In genomic region chr17:86166051-86166566, GRCm38 (mm10) we compare ENCODE assay signal across 8 mouse cellular contexts. TPM values are rescaled to one million over a fixed set of nuclear protein-coding genes. Genes with fewer than 3 reads are reported as not detected.
DNase-seq lines count a peak whose midpoint lies in the region; ATAC-seq and TF ChIP-seq lines count a peak whose summit lies in the region.

No protein-coding gene starts in this region.

- no peak for TF ChIP-seq EP300 in MEL (IDR thresholded peaks at IDR 0.05; ENCODE audit: low read depth in 1 of 2, low read length in 2 of 2)

- peak overlapping the region; percentile 92 for H3K9ac ChIP-seq in heart, embryonic 12.5 days
- peak overlapping the region; percentile 80 for H3K9ac ChIP-seq in MEL (ENCODE audit: control insufficient read depth, low read depth, low read length, poor library complexity, severe bottlenecking)
- H3K9ac ChIP-seq in hindbrain, embryonic 11.5 days (ENCODE audit: low read depth, low read length) = peak overlapping the region; percentile 81
- H3K9ac ChIP-seq in midbrain, embryonic 11.5 days (ENCODE audit: low read length) = peak overlapping the region; percentile 78

- DNase-seq in heart, adult 9 months (ENCODE audit: low spot score in 2 of 2) = no peak
- DNase-seq in MEL (ENCODE audit: low read depth, low spot score) = peak; percentile 40
- DNase-seq in hindbrain, embryonic 11.5 days (ENCODE audit: low spot score) = no peak
- peak; percentile 94 for DNase-seq in midbrain, embryonic 11.5 days (ENCODE audit: low spot score, missing footprints)
- no peak for DNase-seq in spleen, postnatal 14 days (ENCODE audit: low spot score in 2 of 2)
- DNase-seq in thymus, postnatal 36 days = no peak
- no peak for DNase-seq in ovary, postnatal 10 days (ENCODE audit: low spot score)

- peaks cover 9% of the 10 kb centered on the region for H3K79me2 ChIP-seq in MEL (ENCODE audit: control insufficient read depth, insufficient read depth, low read length, poor library complexity)

- peak overlapping the region; percentile 99 for H3K27ac ChIP-seq in heart, embryonic 12.5 days (ENCODE audit: poor library complexity, severe bottlenecking)
- H3K27ac ChIP-seq in MEL (ENCODE audit: control insufficient read depth, low read depth, low read length) = no peak overlapping the region
- H3K27ac ChIP-seq in hindbrain, embryonic 11.5 days (ENCODE audit: low read depth, low read length) = peak overlapping the region; percentile 92
- 0 out of 2 replicates have a peak overlapping the region, but pooled peaks have one; percentile 78 for H3K27ac ChIP-seq in midbrain, embryonic 11.5 days (ENCODE audit: low read depth, low read length)

- peak overlapping the region; percentile 97 for H3K4me2 ChIP-seq in heart, embryonic 12.5 days
- peak overlapping the region; percentile 96 for H3K4me2 ChIP-seq in hindbrain, embryonic 11.5 days (replicated peaks; ENCODE audit: low read depth, low read length)
- peak overlapping the region; percentile 97 for H3K4me2 ChIP-seq in midbrain, embryonic 11.5 days

- peak overlapping the region; percentile 85 for H3K4me3 ChIP-seq in heart, embryonic 12.5 days
- H3K4me3 ChIP-seq in MEL (ENCODE audit: control insufficient read depth in 1 of 2, insufficient read depth in 1 of 2, low read depth in 2 of 2, low read length in 2 of 2) = peak overlapping the region; percentile 61 to 99
- H3K4me3 ChIP-seq in hindbrain, embryonic 11.5 days (ENCODE audit: low read depth, low read length) = peak overlapping the region; percentile 72
- H3K4me3 ChIP-seq in midbrain, embryonic 11.5 days (ENCODE audit: low read depth, low read length) = peak overlapping the region; percentile 65

- no peak for TF ChIP-seq RAD21 in MEL (IDR thresholded peaks at IDR 0.05; ENCODE audit: low read depth, low read length)

- H3K27me3 ChIP-seq in heart, embryonic 12.5 days (replicated peaks) = no peaks in the 10 kb centered on the region
- H3K27me3 ChIP-seq in MEL (ENCODE audit: control insufficient read depth in 1 of 2, insufficient read depth in 2 of 2, low read length in 2 of 2) = no peaks in the 10 kb centered on the region
- no peaks in the 10 kb centered on the region for H3K27me3 ChIP-seq in hindbrain, embryonic 11.5 days (ENCODE audit: control insufficient read depth, insufficient read depth, low read length)
- H3K27me3 ChIP-seq in midbrain, embryonic 11.5 days (ENCODE audit: control insufficient read depth, insufficient read depth, low read length) = peaks cover 13% of the 10 kb centered on the region

- no peaks in the 10 kb centered on the region for H3K9me3 ChIP-seq in heart, embryonic 12.5 days (replicated peaks)
- no peaks in the 10 kb centered on the region for H3K9me3 ChIP-seq in MEL (replicated peaks; ENCODE audit: insufficient read depth, low read length)
- no peaks in the 10 kb centered on the region for H3K9me3 ChIP-seq in hindbrain, embryonic 11.5 days (ENCODE audit: control insufficient read depth, low read length)
- no peaks in the 10 kb centered on the region for H3K9me3 ChIP-seq in midbrain, embryonic 11.5 days (ENCODE audit: control insufficient read depth, low read length)

- TF ChIP-seq CTCF in MEL (IDR thresholded peaks at IDR 0.05 in 2 of 3, conservative IDR thresholded peaks at IDR 0.05 in 1 of 3; ENCODE audit: control insufficient read depth in 1 of 3, insufficient read depth in 1 of 3, low read depth in 2 of 3, low read length in 3 of 3, poor library complexity in 1 of 3, severe bottlenecking in 1 of 3) = no peak

- peaks cover 55% of the 10 kb centered on the region for H3K4me1 ChIP-seq in heart, embryonic 12.5 days (replicated peaks)
- peaks cover 9 to 24% of the 10 kb centered on the region in 2 experiments for H3K4me1 ChIP-seq in MEL (ENCODE audit: control insufficient read depth in 1 of 2, insufficient read depth in 2 of 2, low read length in 2 of 2)
- peaks cover 3% of the 10 kb centered on the region; the same call in 1 of the 2 replicates for H3K4me1 ChIP-seq in hindbrain, embryonic 11.5 days (replicated peaks; ENCODE audit: control insufficient read depth, insufficient read depth, low read length)
- peaks cover 26% of the 10 kb centered on the region for H3K4me1 ChIP-seq in midbrain, embryonic 11.5 days (ENCODE audit: control insufficient read depth, insufficient read depth, low read length)

- ATAC-seq in heart, embryonic 12.5 days (ENCODE audit: insufficient number of reproducible peaks, low FRiP score) = no peak
- no peak for ATAC-seq in hindbrain, embryonic 11.5 days (ENCODE audit: low FRiP score)
- ATAC-seq in midbrain, embryonic 11.5 days (ENCODE audit: low FRiP score) = no peak

- no peaks in the 10 kb centered on the region for H3K36me3 ChIP-seq in heart, embryonic 12.5 days
- peaks cover 0 to 19% of the 10 kb centered on the region in 2 experiments; a peak in 2 of 4 replicates for H3K36me3 ChIP-seq in MEL (ENCODE audit: control insufficient read depth in 1 of 2, insufficient read depth in 2 of 2, low read length in 2 of 2)
- H3K36me3 ChIP-seq in hindbrain, embryonic 11.5 days (ENCODE audit: control insufficient read depth, insufficient read depth, low read length) = no peaks in the 10 kb centered on the region
- no peaks in the 10 kb centered on the region for H3K36me3 ChIP-seq in midbrain, embryonic 11.5 days (ENCODE audit: control insufficient read depth, insufficient read depth, low read length)

- no peak for TF ChIP-seq POLR2A in MEL (IDR thresholded peaks at IDR 0.05; ENCODE audit: control insufficient read depth in 1 of 2, insufficient read depth in 1 of 2, low read depth in 1 of 2, low read length in 2 of 2, poor library complexity in 1 of 2)

- WGBS in heart, embryonic 12.5 days = 1% methylated on average over 19 of the region's 19 CpGs
- 2% methylated on average over 19 of the region's 19 CpGs for WGBS in hindbrain, embryonic 11.5 days
- 3% methylated on average over 19 of the region's 19 CpGs for WGBS in midbrain, embryonic 11.5 days

TF ChIP-seq in MEL, 35 proteins besides CTCF, POLR2A, EP300 and RAD21:
- 0 out of 2 replicates have a peak, but pooled peaks have one; percentile 64 for TF ChIP-seq JUND (IDR thresholded peaks at IDR 0.05; ENCODE audit: low read depth, low read length)
- TF ChIP-seq MEF2A (IDR thresholded peaks at IDR 0.05; ENCODE audit: extremely low read depth, insufficient replicate concordance, low read depth, low read length, poor library complexity, severe bottlenecking) = no peak
- TF ChIP-seq ZMIZ1 (IDR thresholded peaks at IDR 0.05; ENCODE audit: low read depth, low read length) = no peak

RNA-seq across cellular contexts. Expression of gene Prkce, which starts 1.5 kb away (rescaled TPM):
- polyA plus RNA-seq in heart, embryonic 12.5 days (2016; fragmentation: Nextera tagmentation; extraction: Ambion mirVana) = 12.0 and 14.6 TPM in 2 replicates
- total RNA-seq in MEL (2012; rRNA removed) = 3.0 and 3.6 TPM in 2 replicates
- 1 to 10 TPM in 1 of 2 experiments, not detected in 1; 5.3 TPM for polyA plus RNA-seq in MEL (2012; ENCODE audit: insufficient read depth in 1 of 2, insufficient read length in 2 of 2, low read depth in 1 of 2, low replicate concordance in 2 of 2, missing spikeins in 1 of 2)
- polyA plus RNA-seq in hindbrain, embryonic 11.5 days (2014; fragmentation: Nextera tagmentation; extraction: Ambion mirVana) = 7.3 and 7.4 TPM in 2 replicates
- 3.5 and 3.8 TPM in 2 replicates for polyA plus RNA-seq in midbrain, embryonic 11.5 days (2014; fragmentation: Nextera tagmentation; extraction: Ambion mirVana)

RNA-seq across cellular contexts. Expression of gene Srbd1, which starts 21.1 kb away (rescaled TPM):
- polyA plus RNA-seq in heart, embryonic 12.5 days (2016; fragmentation: Nextera tagmentation; extraction: Ambion mirVana) = 13.1 and 14.0 TPM in 2 replicates
- 14.9 and 17.4 TPM in 2 replicates for total RNA-seq in MEL (2012; rRNA removed)
- polyA plus RNA-seq in MEL (2012; ENCODE audit: insufficient read depth in 1 of 2, insufficient read length in 2 of 2, low read depth in 1 of 2, low replicate concordance in 2 of 2, missing spikeins in 1 of 2) = 10 to 100 TPM in 1 of 2 experiments, not detected in 1; 30.5 TPM
- 10.3 and 12.6 TPM in 2 replicates for polyA plus RNA-seq in hindbrain, embryonic 11.5 days (2014; fragmentation: Nextera tagmentation; extraction: Ambion mirVana)
- polyA plus RNA-seq in midbrain, embryonic 11.5 days (2014; fragmentation: Nextera tagmentation; extraction: Ambion mirVana) = 10.3 and 11.4 TPM in 2 replicates

Comparison
In these comparisons a context has a peak if more than half of its experiments do, and no peak if none do; other contexts are left out.
1. DNase-seq: peak in MEL (single experiment) and midbrain, embryonic 11.5 days (single experiment); none in heart, adult 9 months (0 of 2), hindbrain, embryonic 11.5 days (single experiment), spleen, postnatal 14 days (0 of 2), thymus, postnatal 36 days (0 of 2) and ovary, postnatal 10 days (single experiment).
2. Peak in every context shown above with its lines, with median percentiles within 50 percentile points of each other: H3K4me2 ChIP-seq, H3K4me3 ChIP-seq and H3K9ac ChIP-seq.